ENCODE assay signal across 19 mouse cellular contexts in the genomic region with DNA sequence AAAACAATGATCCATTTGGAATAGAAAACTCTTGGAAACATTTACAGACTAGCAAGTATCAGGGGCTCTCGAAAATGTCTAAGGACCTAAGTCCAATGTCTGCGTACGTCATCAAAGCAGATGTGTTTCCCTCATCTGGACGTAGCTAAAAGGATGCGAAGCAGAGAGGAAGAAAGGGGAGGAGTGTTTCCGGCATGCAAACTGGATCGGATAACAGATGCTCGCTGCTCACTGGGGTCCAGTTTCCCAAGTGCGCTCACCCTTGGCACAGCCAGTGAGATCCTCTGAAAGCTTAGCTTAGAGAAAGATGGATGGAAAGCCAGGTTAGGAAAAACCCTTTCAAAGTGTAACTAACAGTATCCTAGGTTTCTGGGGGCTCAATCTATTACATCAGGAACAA.
"Had no signal": no experiment of that assay in that cellular context is flagged by ENCODE, and none has a peak within 500 bp of the region (broad histone marks: within the 10 kb centered on the region; RNA-seq: fewer than 3 reads in every experiment).

No protein-coding gene starts in this region.

- H3K27ac ChIP-seq: layer of hippocampus, adult 2 months; limb, embryonic 12.5 days; liver, embryonic 13.5 days; neural tube, embryonic 12.5 days; neural tube, embryonic 15.5 days; stomach, embryonic 15.5 days had no signal

- DNase-seq: kidney, adult 8-10 months; kidney, postnatal 10 days; layer of hippocampus, adult 9-11 months; liver, embryonic 13.5 days; lung, adult 2 months; lung, postnatal 14 days; lung, postnatal 4 days; midbrain, embryonic 14.5 days; right cerebral cortex, adult 18-20 months; right cerebral cortex, postnatal 14 days; right cerebral cortex, postnatal 4 days; thymus, postnatal 25 days had no signal

- H3K4me1 ChIP-seq: liver, embryonic 13.5 days; neural tube, embryonic 15.5 days had no signal

- H3K27me3 ChIP-seq: limb, embryonic 12.5 days; liver, embryonic 13.5 days; neural tube, embryonic 12.5 days; neural tube, embryonic 15.5 days; stomach, embryonic 15.5 days had no signal

- H3K36me3 ChIP-seq: limb, embryonic 12.5 days; liver, embryonic 13.5 days; neural tube, embryonic 12.5 days; neural tube, embryonic 15.5 days; stomach, embryonic 15.5 days had no signal

- H3K4me2 ChIP-seq: limb, embryonic 12.5 days; liver, embryonic 13.5 days; midbrain, embryonic 11.5 days; neural tube, embryonic 12.5 days; neural tube, embryonic 15.5 days; stomach, embryonic 15.5 days had no signal

- H3K9me3 ChIP-seq: limb, embryonic 12.5 days; liver, embryonic 13.5 days; neural tube, embryonic 12.5 days; neural tube, embryonic 15.5 days; stomach, embryonic 15.5 days had no signal

- H3K9ac ChIP-seq: limb, embryonic 12.5 days; liver, embryonic 13.5 days; neural tube, embryonic 12.5 days; neural tube, embryonic 15.5 days; stomach, embryonic 15.5 days had no signal

- H3K4me3 ChIP-seq: layer of hippocampus, adult 2 months; limb, embryonic 12.5 days; liver, embryonic 13.5 days; neural tube, embryonic 12.5 days; neural tube, embryonic 15.5 days; stomach, embryonic 15.5 days had no signal

- ATAC-seq: intestine, postnatal 0 days had no signal
